Mouse (Mus musculus): ENCODE data around the gene Vmn1r79.
"Not testable (repeated sequence)": the region's sequence is repeated elsewhere in the genome, so short reads cannot be mapped to it uniquely, and the experiment has no call there.

The Vmn1r79 gene

DNA sequence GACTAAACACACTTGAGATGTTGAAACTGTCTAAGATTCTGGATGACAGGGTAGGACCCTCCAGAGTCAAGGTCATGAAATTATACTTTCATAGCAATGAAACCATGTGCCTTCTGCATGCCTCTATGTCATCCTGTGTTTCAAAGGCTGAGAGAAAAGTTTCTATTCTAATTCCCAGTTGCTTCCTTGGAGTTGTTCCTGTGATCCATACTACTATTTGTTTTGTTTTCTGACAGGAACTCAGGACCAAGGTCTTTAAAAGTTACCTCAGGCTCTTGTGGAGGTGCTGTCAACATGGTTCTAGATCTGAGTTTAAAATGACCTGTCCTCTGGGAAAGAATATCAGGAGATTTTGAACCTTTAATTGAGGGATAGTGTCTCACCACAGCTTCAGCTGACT is at the start of gene Vmn1r79:
Vmn1r79 (plus strand) TSS at position 301 of the 400 bp plus-strand sequence.
- DNase-seq (ENCODE audit: low spot score) = not testable (repeated sequence)

DNA sequence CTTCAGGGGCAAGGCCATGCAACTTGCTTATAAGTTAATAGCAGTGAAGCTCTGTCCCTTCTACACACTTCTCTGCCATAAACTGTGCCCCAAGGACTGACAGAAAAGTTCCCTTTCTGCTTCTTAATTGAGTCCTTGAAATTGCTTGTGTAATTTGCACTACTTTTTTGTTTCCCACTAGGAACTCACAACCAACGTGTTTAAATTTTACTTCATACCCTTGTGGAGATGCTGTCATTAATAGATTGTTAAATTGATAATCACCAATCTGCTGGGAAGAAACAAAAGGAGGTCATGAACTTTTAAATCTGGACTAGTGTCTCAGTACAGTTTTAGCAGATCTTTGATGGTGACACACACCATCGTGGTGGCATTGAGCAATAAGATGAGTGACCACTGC is 21.1 kb upstream of the Vmn1r79 start, which contains the start of gene Vmn1r78:
Vmn1r78 (plus strand) TSS at position 301 of the 400 bp plus-strand sequence.
- DNase-seq (ENCODE audit: low spot score) = no peak

- DNase-seq (ENCODE audit: low spot score) = not testable (repeated sequence)
Observed at GRCm38 (mm10) chr7:12156463-12156862, 14.6 kb upstream of the Vmn1r79 start.

GRCm38 (mm10) chr7:12172926-12173325 is 1.8 kb downstream of the Vmn1r79 start:
- not testable (repeated sequence) for DNase-seq (ENCODE audit: low spot score)

GRCm38 (mm10) chr7:12188986-12189385 is 17.9 kb downstream of the Vmn1r79 start, which contains the start of gene Vmn1r80:
TSS of gene Vmn1r80 (plus strand) at chr7:12189286.
- DNase-seq (ENCODE audit: low spot score) = no peak

- no peak for DNase-seq (ENCODE audit: low spot score)
Observed at GRCm38 (mm10) chr7:12204141-12204540, 33.1 kb downstream of the Vmn1r79 start.

All from testis, postnatal 10 days (tissue).